Mouse (Mus musculus) cortical plate, adult 2 months (tissue): ENCODE results near the gene Siah1a.

Experiments
- CTCF ChIP-seq: fragments of 200-500 bp; IDR thresholded peaks from 2 replicates; pipeline ENCODE4 v1.5.1; 2011; ENCODE audit warnings: mild to moderate bottlenecking, control low read depth, low read length; ENCODE audit not compliant: insufficient read depth; ENCODE audit errors: extremely low read depth
- POLR2A ChIP-seq: fragments of 200-500 bp; IDR thresholded peaks from 2 replicates; pipeline ENCODE4 v1.6.1; 2011; ENCODE audit warnings: mild to moderate bottlenecking, low read length, control low read depth; ENCODE audit not compliant: insufficient read depth; ENCODE audit errors: extremely low read depth

GRCm38 (mm10) chr8:86734171-86734570, 11.6 kb downstream of the Siah1a start:
- TF ChIP-seq POLR2A (no peak), CTCF (no peak)
